Mouse (Mus musculus) lung, adult 2 months (tissue): Measurements from ENCODE around the gene Plekhg6.

Experiments used
- CTCF ChIP-seq: fragments of 200-500 bp; IDR thresholded peaks from 2 replicates; pipeline ENCODE4 v1.5.1; 2011; ENCODE audit warnings: mild to moderate bottlenecking, low read length, control low read depth; ENCODE audit not compliant: insufficient read depth
- POLR2A ChIP-seq: fragments of 200-500 bp; IDR thresholded peaks from 2 replicates; pipeline ENCODE4 v1.6.1; 2011; ENCODE audit warnings: low read depth, mild to moderate bottlenecking, control low read depth, low read length, borderline replicate concordance; ENCODE audit errors: extremely low read depth

DNA sequence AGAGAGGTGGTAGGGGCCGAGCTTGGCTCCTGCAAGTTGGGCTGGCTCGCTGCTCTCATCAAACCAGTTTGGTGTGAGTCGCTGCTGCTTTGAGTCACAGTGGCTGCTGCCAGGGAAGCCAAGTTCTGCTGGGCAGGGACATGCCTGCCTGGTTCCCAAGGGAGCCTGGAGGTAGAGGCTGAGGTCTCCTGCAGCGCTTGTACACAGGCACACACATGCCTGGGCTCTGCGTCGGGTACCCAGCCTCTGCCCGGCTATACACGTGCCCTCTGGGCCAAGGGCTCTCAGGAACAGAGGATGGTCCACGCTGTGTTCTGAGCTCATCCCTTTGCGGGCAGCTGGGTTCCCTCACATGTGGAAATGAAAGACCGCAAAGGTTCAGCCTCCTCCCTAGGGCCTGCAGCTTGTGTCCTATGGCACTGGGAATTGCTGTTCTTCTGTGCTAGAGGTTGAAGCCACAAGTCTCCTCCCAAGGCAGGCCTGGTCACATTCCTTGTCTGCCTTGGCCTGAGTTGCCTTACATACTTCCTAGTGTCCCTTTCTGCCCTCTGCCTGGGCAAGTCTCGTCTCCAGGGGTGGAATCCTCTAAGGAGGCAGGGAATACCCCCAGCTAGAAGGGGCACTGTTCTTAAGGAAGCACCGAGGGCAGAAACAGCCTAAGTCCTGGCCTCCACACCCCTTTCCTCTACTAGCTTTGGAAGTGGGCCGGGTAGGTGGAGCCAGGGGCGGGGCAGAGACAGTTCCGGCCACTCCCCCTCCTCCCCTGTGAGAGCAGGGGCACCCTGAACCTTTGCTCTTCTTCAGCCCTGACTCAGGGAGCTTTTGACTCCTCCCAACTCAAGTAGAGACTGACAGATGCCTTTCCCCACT is 2.8 kb downstream of the Plekhg6 start:
- TF ChIP-seq POLR2A, result no peak
- no peak for TF ChIP-seq CTCF
